Mouse (Mus musculus) megakaryocyte, adult 5-6 weeks (primary cell): ENCODE results near the gene Celsr1. TPM values are rescaled to one million over a fixed set of nuclear protein-coding genes. Genes with fewer than 3 reads are reported as not detected.

Experiments used
- total RNA-seq, 2 experiments: library from RNA; stranded (forward) in 1 of 2; stranded (reverse) in 1 of 2; fragments of 153-499, 151-499 nt in 1 of 2; fragments of 221-1000, 200-1000 nt in 1 of 2; gene quantifications; 2 replicates each; pipeline versions ENCODE4 v1.2.3 to v1.2.4; 2015 to 2017

The Celsr1 gene
- total RNA-seq, 2 experiments from 2014 or later = 1.2 TPM

Other genes with a start within 250 kb of the Celsr1 start
- gene Cdpf1, start 222.1 kb downstream of the Celsr1 start, total RNA-seq (2015) = 8.3 and 13.0 TPM in 2 replicates
- 7.7 and 14.5 TPM in 2 replicates for gene Cdpf1, start 222.1 kb downstream of the Celsr1 start, total RNA-seq (2017)
- gene Pkdrej, start 212.0 kb downstream of the Celsr1 start, total RNA-seq (2015) = not detected in 2 replicates
- gene Pkdrej, start 212.0 kb downstream of the Celsr1 start, total RNA-seq (2017) = not detected in 2 replicates
- gene Ttc38, start 201.5 kb downstream of the Celsr1 start, total RNA-seq (2015) = 2.8 and 3.5 TPM in 2 replicates
- 4.9 and 10.7 TPM in 2 replicates for gene Ttc38, start 201.5 kb downstream of the Celsr1 start, total RNA-seq (2017)
- 12.2 and 16.1 TPM in 2 replicates for gene Gtse1, start 174.0 kb downstream of the Celsr1 start, total RNA-seq (2015)
- 20.0 and 20.7 TPM in 2 replicates for gene Gtse1, start 174.0 kb downstream of the Celsr1 start, total RNA-seq (2017)
- 9.0 and 9.3 TPM in 2 replicates for gene Trmu, start 154.5 kb downstream of the Celsr1 start, total RNA-seq (2015)
- 8.8 and 20.9 TPM in 2 replicates for gene Trmu, start 154.5 kb downstream of the Celsr1 start, total RNA-seq (2017)
- gene Gramd4, start 23.9 kb upstream of the Celsr1 start, total RNA-seq (2015) = 11.5 and 13.1 TPM in 2 replicates
- 36.8 and 46.0 TPM in 2 replicates for gene Gramd4, start 23.9 kb upstream of the Celsr1 start, total RNA-seq (2017)
- gene Cerk, start 152.4 kb upstream of the Celsr1 start, total RNA-seq (2015) = 22.7 and 24.4 TPM in 2 replicates
- 35.4 and 41.2 TPM in 2 replicates for gene Cerk, start 152.4 kb upstream of the Celsr1 start, total RNA-seq (2017)
- 12.9 and 13.3 TPM in 2 replicates for gene Tbc1d22a, start 180.7 kb upstream of the Celsr1 start, total RNA-seq (2015)
- gene Tbc1d22a, start 180.7 kb upstream of the Celsr1 start, total RNA-seq (2017) = 19.0 and 24.1 TPM in 2 replicates